Mouse (Mus musculus) left cerebral cortex, adult 8-10 months (tissue): ENCODE data around the gene Shbg. TPM values are rescaled to one million over a fixed set of nuclear protein-coding genes. Genes with fewer than 3 reads are reported as not detected.

ENCODE experiments used
- DNase-seq, 2 experiments: peaks; one replicate each; pipeline ENCODE4 v3.0.0; 2022; ENCODE audit warnings: low spot score in 2 of 2
- total RNA-seq, 4 experiments: library from RNA; stranded (reverse); gene quantifications; 2 replicates each; pipeline ENCODE4 v1.2.4; 2022

Shbg gene
- total RNA-seq, 4 experiments from 2014 or later: 1.0 TPM; not detected in 3

GRCm38 (mm10) chr11:69601768-69602167 is 15.9 kb downstream of the Shbg start:
- DNase-seq: no peak

- DNase-seq: peak in 1 of 2 experiments; percentile 80
These were observed 17.6 kb downstream of the Shbg start for GRCm38 (mm10) chr11:69600098-69600497.

- no peak for DNase-seq
These were observed 18.3 kb downstream of the Shbg start for GRCm38 (mm10) chr11:69599436-69599835.

GRCm38 (mm10) chr11:69594853-69595252 is 22.9 kb downstream of the Shbg start:
- no peak for DNase-seq

- no peak for DNase-seq
These were observed 24.9 kb downstream of the Shbg start for GRCm38 (mm10) chr11:69592799-69593198.

- DNase-seq: peak in 1 of 2 experiments; percentile 80
These were observed 25.6 kb downstream of the Shbg start for GRCm38 (mm10) chr11:69591899-69592637.

- DNase-seq: no peak
These were observed 26.3 kb downstream of the Shbg start for GRCm38 (mm10) chr11:69591424-69591823.

GRCm38 (mm10) chr11:69590622-69591021 is 27.1 kb downstream of the Shbg start:
- DNase-seq: no peak

- DNase-seq: no peak
These were observed 28.4 kb downstream of the Shbg start for GRCm38 (mm10) chr11:69589207-69589834.

GRCm38 (mm10) chr11:69585718-69586325 is 31.9 kb downstream of the Shbg start:
- DNase-seq: no peak

GRCm38 (mm10) chr11:69584937-69585336 is 32.8 kb downstream of the Shbg start:
- no peak for DNase-seq

- no peak for DNase-seq
These were observed 33.7 kb downstream of the Shbg start for GRCm38 (mm10) chr11:69584008-69584407.

- no peak for DNase-seq
These were observed 35.4 kb downstream of the Shbg start for GRCm38 (mm10) chr11:69582230-69582805.

- no peak for DNase-seq
These were observed 35.9 kb downstream of the Shbg start for GRCm38 (mm10) chr11:69581814-69582213.

- peak; percentile 80 to 89 for DNase-seq
These were observed 36.5 kb downstream of the Shbg start for GRCm38 (mm10) chr11:69581147-69581688.

- no peak for DNase-seq
These were observed 37.0 kb downstream of the Shbg start for GRCm38 (mm10) chr11:69580572-69581146.

- DNase-seq: peak; percentile 77 to 91
These were observed 37.6 kb downstream of the Shbg start, which contains the start of the genes Wrap53 and Trp53 for GRCm38 (mm10) chr11:69580091-69580514. Gene Wrap53 (minus strand): TSS chr11:69580255. Gene Trp53 (plus strand): TSS chr11:69580359.

GRCm38 (mm10) chr11:69579128-69580017 is 38.3 kb downstream of the Shbg start:
- DNase-seq: peak; percentile 97

GRCm38 (mm10) chr11:69578301-69578700 is 39.4 kb downstream of the Shbg start:
- no peak for DNase-seq

GRCm38 (mm10) chr11:69576307-69576706 is 41.4 kb downstream of the Shbg start:
- no peak for DNase-seq
